Mouse (Mus musculus) myocyte (in vitro differentiated cells): ENCODE results near the gene Zc2hc1c. TPM values are rescaled to one million over a fixed set of nuclear protein-coding genes. Genes with fewer than 3 reads are reported as not detected.

ENCODE experiments used
- H3K27me3 ChIP-seq: one replicate; pipeline ENCODE4 v1.6.1; 2011; ENCODE audit not compliant: control insufficient read depth, insufficient read depth, insufficient read length
- H3K36me3 ChIP-seq: one replicate; pipeline ENCODE4 v1.6.1; 2011; ENCODE audit not compliant: control insufficient read depth, insufficient read depth
- H3K4me2 ChIP-seq: one replicate; pipeline ENCODE4 v1.6.1; 2011; ENCODE audit warnings: low read depth, control low read depth
- H3K4me3 ChIP-seq: one replicate; pipeline ENCODE4 v1.5.1; 2011; ENCODE audit warnings: mild to moderate bottlenecking, control low read depth, moderate library complexity
- H3K79me2 ChIP-seq: one replicate; pipeline ENCODE4 v1.6.1; 2011; ENCODE audit not compliant: control insufficient read depth, insufficient read depth
- H3ac ChIP-seq: one replicate; pipeline ENCODE4 v1.6.1; 2011; ENCODE audit not compliant: control insufficient read depth, insufficient read length
- CEBPB ChIP-seq: IDR thresholded peaks from 2 replicates; pipeline ENCODE4 v1.6.1; 2011; ENCODE audit warnings: mild to moderate bottlenecking, moderate library complexity; ENCODE audit not compliant: poor library complexity, insufficient read depth, severe bottlenecking
- E2F4 ChIP-seq: IDR thresholded peaks from one replicate; pipeline ENCODE4 v1.6.1; 2011; ENCODE audit warnings: mild to moderate bottlenecking, control low read depth, moderate library complexity; ENCODE audit not compliant: insufficient read depth
- MAX ChIP-seq: IDR thresholded peaks from one replicate; pipeline ENCODE4 v1.6.1; 2011; ENCODE audit warnings: low read depth, mild to moderate bottlenecking, control low read depth
- MYOD1 ChIP-seq, 3 experiments: IDR thresholded peaks; one replicate each; pipeline ENCODE4 v1.6.1; 2011; ENCODE audit warnings: control low read depth in 2 of 3, low read depth in 2 of 3, mild to moderate bottlenecking in 2 of 3, moderate library complexity in 1 of 3; ENCODE audit not compliant: insufficient read length in 2 of 3, control insufficient read depth in 1 of 3
- MYOG ChIP-seq, 3 experiments: IDR thresholded peaks; one replicate each; pipeline ENCODE4 v1.6.1; 2011; ENCODE audit warnings: control low read depth in 2 of 3, low read depth in 2 of 3, mild to moderate bottlenecking in 2 of 3; ENCODE audit not compliant: insufficient read length in 2 of 3, control insufficient read depth in 1 of 3, insufficient read depth in 1 of 3
- POLR2A ChIP-seq: IDR thresholded peaks from one replicate; pipeline ENCODE4 v1.6.1; 2011; ENCODE audit warnings: low read depth, mild to moderate bottlenecking, control low read depth, moderate library complexity; ENCODE audit not compliant: insufficient read length
- POLR2AphosphoS2 ChIP-seq: IDR thresholded peaks from one replicate; pipeline ENCODE4 v1.6.1; 2011; ENCODE audit warnings: low read depth, control low read depth; ENCODE audit not compliant: insufficient read length
- REST ChIP-seq: IDR thresholded peaks from one replicate; pipeline ENCODE4 v1.6.1; 2011; ENCODE audit warnings: mild to moderate bottlenecking, control low read depth, moderate library complexity; ENCODE audit not compliant: insufficient read depth, insufficient read length
- SRF ChIP-seq: IDR thresholded peaks from one replicate; pipeline ENCODE4 v1.6.1; 2011; ENCODE audit warnings: low read depth; ENCODE audit not compliant: control insufficient read depth, insufficient read length
- TCF12 ChIP-seq: IDR thresholded peaks from one replicate; pipeline ENCODE4 v1.6.1; 2011; ENCODE audit warnings: mild to moderate bottlenecking, control low read depth; ENCODE audit not compliant: poor library complexity, insufficient read depth, severe bottlenecking
- TCF3 ChIP-seq: IDR thresholded peaks from one replicate; pipeline ENCODE4 v1.6.1; 2011; ENCODE audit warnings: low read depth, control low read depth; ENCODE audit not compliant: insufficient read length
- USF1 ChIP-seq: IDR thresholded peaks from one replicate; pipeline ENCODE4 v1.6.1; 2011; ENCODE audit warnings: low read depth, mild to moderate bottlenecking, control low read depth, moderate library complexity
- polyA plus RNA-seq: library from polyadenylated mRNA; unstranded; fragments of >200 nt; fragmentation: generic; extraction: Trizol; gene quantifications from one replicate; pipeline ENCODE4 v1.2.1, GENCODE M21; 2012; ENCODE audit warnings: missing spikeins

The Zc2hc1c gene
- polyA plus RNA-seq, 1 experiment: 1.7 TPM

- TF ChIP-seq SRF (no peak), MAX (no peak), MYOD1 (IDR thresholded peaks at IDR 0.05; ENCODE audit: control insufficient read depth in 1 of 3, insufficient read length in 2 of 3, low read depth in 2 of 3) (no peak), E2F4 (no peak), USF1 (no peak), POLR2AphosphoS2 (no peak), POLR2A (no peak), TCF12 (no peak), REST (no peak), MYOG (IDR thresholded peaks at IDR 0.05; ENCODE audit: control insufficient read depth in 1 of 3, insufficient read depth in 1 of 3, insufficient read length in 2 of 3, low read depth in 2 of 3) (no peak), CEBPB (no peak)
- Histone ChIP-seq H3K27me3 (no peaks in the 10 kb centered on the region), H3K4me3 (no peak overlapping the region), H3ac (no peak overlapping the region), H3K36me3 (no peaks in the 10 kb centered on the region), H3K4me2 (no peak overlapping the region), H3K79me2 (no peaks in the 10 kb centered on the region)
Measured at GRCm38 (mm10) chr12:85262489-85262888, 25.9 kb upstream of the Zc2hc1c start.

DNA sequence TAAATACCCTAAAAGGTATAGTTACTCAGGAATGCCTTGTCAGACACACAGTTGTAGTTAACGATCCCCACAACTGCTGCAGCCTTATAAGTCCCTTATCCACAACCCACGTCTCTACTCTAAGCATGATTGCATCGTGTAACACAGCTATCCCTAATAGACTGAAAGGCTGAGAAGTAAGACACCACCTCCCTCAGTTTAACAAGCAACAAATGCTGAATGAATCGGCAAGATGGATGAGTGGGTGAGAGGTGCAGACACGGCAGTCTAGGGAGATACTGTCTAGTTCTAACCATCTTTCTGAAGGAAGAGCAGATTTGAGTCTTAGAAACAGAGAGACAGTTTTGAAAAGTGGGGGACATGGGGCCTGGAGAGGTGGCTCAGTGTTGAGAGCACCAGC lies 25.2 kb upstream of the Zc2hc1c start:
- no peak for TF ChIP-seq SRF
- TF ChIP-seq TCF3: no peak
- no peak for TF ChIP-seq E2F4
- TF ChIP-seq MAX: no peak
- no peak overlapping the region for H3K4me2 ChIP-seq

GRCm38 (mm10) chr12:85264531-85264930 lies 23.9 kb upstream of the Zc2hc1c start:
- no peak overlapping the region for H3K4me3 ChIP-seq
- H3K27me3 ChIP-seq: no peaks in the 10 kb centered on the region
- H3K4me2 ChIP-seq: peak overlapping the region; percentile 36
- no peaks in the 10 kb centered on the region for H3K79me2 ChIP-seq
- no peaks in the 10 kb centered on the region for H3K36me3 ChIP-seq
- no peak overlapping the region for H3ac ChIP-seq
- no peak for TF ChIP-seq MYOG (IDR thresholded peaks at IDR 0.05; ENCODE audit: control insufficient read depth in 1 of 3, insufficient read depth in 1 of 3, insufficient read length in 2 of 3, low read depth in 2 of 3)
- TF ChIP-seq E2F4: no peak
- no peak for TF ChIP-seq POLR2AphosphoS2
- no peak for TF ChIP-seq REST
- no peak for TF ChIP-seq POLR2A
- no peak for TF ChIP-seq USF1
- no peak for TF ChIP-seq TCF12
- TF ChIP-seq MAX: no peak
- no peak for TF ChIP-seq SRF
- no peak for TF ChIP-seq MYOD1 (IDR thresholded peaks at IDR 0.05; ENCODE audit: control insufficient read depth in 1 of 3, insufficient read length in 2 of 3, low read depth in 2 of 3)
- TF ChIP-seq CEBPB: no peak
- TF ChIP-seq TCF3: no peak

More for the DNA sequence above, 25.2 kb upstream of the Zc2hc1c start:
- H3K36me3 ChIP-seq: no peaks in the 10 kb centered on the region
- no peak overlapping the region for H3K4me3 ChIP-seq
- H3K27me3 ChIP-seq: no peaks in the 10 kb centered on the region
- H3K79me2 ChIP-seq: no peaks in the 10 kb centered on the region
- H3ac ChIP-seq: no peak overlapping the region

DNA sequence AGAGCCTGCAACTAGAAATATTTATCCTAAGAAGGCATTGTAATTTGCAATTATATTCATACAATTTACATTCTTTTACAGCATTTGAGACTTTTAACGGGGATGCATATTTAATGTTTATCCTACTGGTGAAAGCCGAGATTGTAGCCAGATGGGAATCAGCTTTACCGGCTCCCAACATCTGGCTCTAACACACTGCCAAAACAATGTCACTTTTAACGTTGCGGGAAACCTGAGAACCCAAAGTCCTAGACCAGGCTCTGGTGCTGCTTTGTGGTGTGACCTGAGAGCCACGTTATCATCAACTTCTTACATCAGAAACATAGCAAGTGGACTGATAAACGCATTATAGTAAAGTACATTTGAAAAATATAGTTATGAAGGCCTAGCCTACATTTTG lies 23.5 kb upstream of the Zc2hc1c start:
- Histone ChIP-seq H3ac (no peak overlapping the region), H3K36me3 (no peaks in the 10 kb centered on the region), H3K4me3 (no peak overlapping the region), H3K79me2 (no peaks in the 10 kb centered on the region), H3K4me2 (peak overlapping the region; percentile 36), H3K27me3 (no peaks in the 10 kb centered on the region)
- TF ChIP-seq MAX (no peak), TCF12 (peak; percentile 5)

DNA sequence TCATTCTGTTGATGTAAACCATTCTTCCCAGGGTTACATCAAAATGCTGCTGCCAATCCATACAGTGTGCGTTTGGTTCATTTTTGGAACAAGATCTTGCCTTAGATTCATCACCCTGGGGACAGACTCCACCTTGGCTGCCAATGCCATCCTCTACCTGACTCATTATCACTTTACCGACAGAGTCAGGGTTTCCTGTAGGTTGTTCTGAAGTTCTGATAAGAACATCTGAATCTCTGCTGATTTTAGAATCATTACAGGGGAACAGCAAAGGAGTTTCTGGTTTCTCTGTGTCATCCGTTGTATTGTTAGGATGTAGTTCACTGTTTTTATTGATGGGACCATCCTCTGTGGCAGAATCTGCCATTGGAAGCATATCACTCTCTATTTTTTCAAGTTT lies 22.1 kb upstream of the Zc2hc1c start:
- no peaks in the 10 kb centered on the region for H3K36me3 ChIP-seq
- TF ChIP-seq USF1: no peak
- no peak for TF ChIP-seq E2F4
- no peaks in the 10 kb centered on the region for H3K79me2 ChIP-seq
- H3K4me2 ChIP-seq: no peak overlapping the region
- H3ac ChIP-seq: no peak overlapping the region
- no peaks in the 10 kb centered on the region for H3K27me3 ChIP-seq
- no peak overlapping the region for H3K4me3 ChIP-seq

DNA sequence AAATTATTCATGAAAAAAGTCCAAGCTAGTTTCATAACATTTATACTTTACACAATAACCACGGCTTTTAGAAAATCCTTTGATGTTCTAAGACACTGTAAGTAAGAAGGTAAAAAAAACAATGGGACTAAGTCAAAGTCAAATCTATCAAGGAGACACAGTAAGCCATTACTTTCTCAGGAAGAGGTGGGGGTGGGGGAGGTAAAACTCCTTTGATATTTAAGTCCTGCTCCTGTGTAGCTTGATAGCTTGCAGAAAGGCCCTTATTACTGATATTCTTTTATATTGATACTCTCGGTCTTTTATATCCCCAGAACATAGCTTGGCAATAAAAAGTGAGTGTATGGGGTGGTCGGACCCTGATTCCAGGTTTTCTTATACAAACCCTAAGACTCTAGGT lies 18.6 kb upstream of the Zc2hc1c start:
- Histone ChIP-seq H3K36me3 (no peaks in the 10 kb centered on the region), H3K27me3 (no peaks in the 10 kb centered on the region), H3K4me2 (peak overlapping the region; percentile 44), H3K79me2 (no peaks in the 10 kb centered on the region), H3ac (no peak overlapping the region), H3K4me3 (no peak overlapping the region)
- no peak for TF ChIP-seq USF1
- TF ChIP-seq MAX: no peak
- no peak for TF ChIP-seq SRF
- TF ChIP-seq POLR2A: no peak
- TF ChIP-seq MYOD1 (IDR thresholded peaks at IDR 0.05; ENCODE audit: control insufficient read depth in 1 of 3, insufficient read length in 2 of 3, low read depth in 2 of 3): no peak
- TF ChIP-seq MYOG (IDR thresholded peaks at IDR 0.05; ENCODE audit: control insufficient read depth in 1 of 3, insufficient read depth in 1 of 3, insufficient read length in 2 of 3, low read depth in 2 of 3): no peak
- TF ChIP-seq TCF12: no peak
- TF ChIP-seq TCF3: no peak
- TF ChIP-seq POLR2AphosphoS2: no peak
- no peak for TF ChIP-seq REST
- TF ChIP-seq E2F4: no peak
- no peak for TF ChIP-seq CEBPB
